In the genomic region with DNA sequence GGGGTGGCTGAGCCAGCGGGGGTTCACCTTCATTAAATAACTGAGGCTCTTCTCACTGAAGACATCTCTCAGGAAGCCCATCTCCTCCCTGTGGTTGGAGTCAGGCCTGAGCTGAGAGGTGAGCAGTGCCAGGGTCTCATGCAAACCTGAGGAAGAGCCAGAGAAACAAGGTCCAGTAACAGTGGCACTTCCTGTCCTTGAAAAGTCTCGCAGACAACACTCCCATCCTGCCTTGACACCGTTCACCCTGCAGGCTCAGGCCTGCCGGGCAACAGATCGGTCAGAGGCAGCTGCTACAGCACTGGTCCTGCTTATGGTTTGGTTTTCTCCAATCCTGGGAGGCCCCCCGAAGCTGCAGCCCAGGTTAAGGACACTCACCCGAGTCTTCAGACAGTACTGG, we compare ENCODE assay signal across 13 mouse cellular contexts. TPM values are rescaled to one million over a fixed set of nuclear protein-coding genes. Genes with fewer than 3 reads are reported as not detected.
A peak's percentile ranks its signal among the peaks of the same experiment; 100 is the strongest.
DNase-seq lines count a peak whose midpoint lies in the region; ATAC-seq and TF ChIP-seq lines count a peak whose summit lies in the region.
"Had no signal": no experiment of that assay in that cellular context is flagged by ENCODE, and none has a peak within 500 bp of the region (broad histone marks: within the 10 kb centered on the region; RNA-seq: fewer than 3 reads in every experiment).

No protein-coding gene starts in this region.

- 34% methylated on average over 7 of the region's 7 CpGs for whole genome bisulfite sequencing in kidney, embryonic 14.5 days
- WGBS in kidney, adult 2 months, result 73% methylated on average over 7 of the region's 7 CpGs
- WGBS in embryonic facial prominence, embryonic 13.5 days, result 35% methylated on average over 7 of the region's 7 CpGs
- 50% methylated on average over 7 of the region's 7 CpGs for WGBS in forebrain, postnatal 0 days
- WGBS in midbrain, embryonic 15.5 days, result 33% methylated on average over 7 of the region's 7 CpGs

- no peak overlapping the region for H3K4me3 ChIP-seq in kidney, embryonic 14.5 days (ENCODE audit: low read length)
- no peak overlapping the region for H3K4me3 ChIP-seq in kidney, adult 2 months (ENCODE audit: insufficient read depth, low read depth, low read length)
- no peak overlapping the region for H3K4me3 ChIP-seq in embryonic facial prominence, embryonic 13.5 days
- H3K4me3 ChIP-seq in forebrain, postnatal 0 days (ENCODE audit: low read depth, low read length), result 0 out of 2 replicates have a peak overlapping the region, but pooled peaks have one; percentile 72
- H3K4me3 ChIP-seq in midbrain, embryonic 15.5 days, result peak overlapping the region; percentile 71

- no peak overlapping the region for H3K27ac ChIP-seq in kidney, embryonic 14.5 days (ENCODE audit: low read depth, low read length)
- no peak overlapping the region for H3K27ac ChIP-seq in kidney, adult 2 months (ENCODE audit: insufficient read depth, low read depth, low read length)
- H3K27ac ChIP-seq in embryonic facial prominence, embryonic 13.5 days, result no peak overlapping the region
- H3K27ac ChIP-seq in forebrain, postnatal 0 days (ENCODE audit: low read depth, low read length), result no peak overlapping the region
- H3K27ac ChIP-seq in midbrain, embryonic 15.5 days, result no peak overlapping the region
- H3K27ac ChIP-seq: macrophage had no signal

- H3K36me3 ChIP-seq in kidney, embryonic 14.5 days (ENCODE audit: control insufficient read depth, insufficient read depth, low read length), result peaks cover 3% of the 10 kb centered on the region; the same call in 1 of the 2 replicates
- no peaks in the 10 kb centered on the region for H3K36me3 ChIP-seq in kidney, adult 2 months (ENCODE audit: control insufficient read depth, insufficient read depth, low read length)
- H3K36me3 ChIP-seq in embryonic facial prominence, embryonic 13.5 days, result no peaks in the 10 kb centered on the region
- peaks cover 18% of the 10 kb centered on the region for H3K36me3 ChIP-seq in forebrain, postnatal 0 days (ENCODE audit: insufficient read depth)
- peaks cover 4% of the 10 kb centered on the region; the same call in 1 of the 2 replicates for H3K36me3 ChIP-seq in midbrain, embryonic 15.5 days (replicated peaks)

- H3K4me1 ChIP-seq in kidney, embryonic 14.5 days (ENCODE audit: control insufficient read depth, insufficient read depth, low read length), result peaks cover 16% of the 10 kb centered on the region
- H3K4me1 ChIP-seq in kidney, adult 2 months (ENCODE audit: control insufficient read depth, insufficient read depth, low read length), result no peaks in the 10 kb centered on the region
- peaks cover 18% of the 10 kb centered on the region; the same call in 1 of the 2 replicates for H3K4me1 ChIP-seq in embryonic facial prominence, embryonic 13.5 days
- H3K4me1 ChIP-seq in forebrain, postnatal 0 days (ENCODE audit: insufficient read depth), result 0 out of 2 replicates have a peak, but pooled peaks cover 13% of the 10 kb centered on the region
- H3K4me1 ChIP-seq in midbrain, embryonic 15.5 days, result peaks cover 31% of the 10 kb centered on the region

- TF ChIP-seq CTCF in kidney, adult 2 months (conservative IDR thresholded peaks at IDR 0.05; ENCODE audit: insufficient read depth, insufficient read length, low read depth, low read length), result no peak
- no peak for TF ChIP-seq CTCF in forebrain, postnatal 0 days (IDR thresholded peaks at IDR 0.05; ENCODE audit: low read depth)

- no peak for ATAC-seq in kidney, embryonic 14.5 days (ENCODE audit: low FRiP score, low TSS enrichment)
- ATAC-seq in embryonic facial prominence, embryonic 13.5 days (ENCODE audit: insufficient number of reproducible peaks, insufficient read depth, low FRiP score, low TSS enrichment, low read depth), result no peak
- ATAC-seq in forebrain, postnatal 0 days, result no peak
- no peak for ATAC-seq in midbrain, embryonic 15.5 days (replicated peaks)

- H3K4me2 ChIP-seq in kidney, embryonic 14.5 days (replicated peaks; ENCODE audit: low read depth, low read length), result peak overlapping the region; percentile 80
- H3K4me2 ChIP-seq in embryonic facial prominence, embryonic 13.5 days, result peak overlapping the region; percentile 92; the same call in 1 of the 2 replicates
- H3K4me2 ChIP-seq in forebrain, postnatal 0 days (ENCODE audit: low read depth), result peak overlapping the region; percentile 70
- peak overlapping the region; percentile 65 for H3K4me2 ChIP-seq in midbrain, embryonic 15.5 days

- DNase-seq in kidney, adult 2 months, result no peak
- no peak for DNase-seq in forebrain, postnatal 0 days
- DNase-seq in right cerebral cortex, postnatal 10 days (ENCODE audit: low spot score in 2 of 2), result no peak
- DNase-seq in layer of hippocampus, postnatal 36 days, result no peak
- DNase-seq: adrenal gland, postnatal 36 days; thymus, postnatal 4 days had no signal

- peaks cover 7% of the 10 kb centered on the region; the same call in 1 of the 2 replicates for H3K27me3 ChIP-seq in kidney, embryonic 14.5 days (ENCODE audit: control insufficient read depth, insufficient read depth, low read length)
- no peaks in the 10 kb centered on the region for H3K27me3 ChIP-seq in kidney, adult 2 months (replicated peaks; ENCODE audit: control insufficient read depth, insufficient read depth, low read length)
- 0 out of 2 replicates have a peak, but pooled peaks cover 12% of the 10 kb centered on the region for H3K27me3 ChIP-seq in embryonic facial prominence, embryonic 13.5 days
- no peaks in the 10 kb centered on the region for H3K27me3 ChIP-seq in forebrain, postnatal 0 days (ENCODE audit: insufficient read depth, low read length)
- H3K27me3 ChIP-seq in midbrain, embryonic 15.5 days (replicated peaks), result no peaks in the 10 kb centered on the region

- H3K9ac ChIP-seq in kidney, embryonic 14.5 days (ENCODE audit: low read depth, low read length), result no peak overlapping the region
- no peak overlapping the region for H3K9ac ChIP-seq in embryonic facial prominence, embryonic 13.5 days
- H3K9ac ChIP-seq in forebrain, postnatal 0 days, result 0 out of 2 replicates have a peak overlapping the region, but pooled peaks have one; percentile 6
- H3K9ac ChIP-seq in midbrain, embryonic 15.5 days, result no peak overlapping the region

- no peak for TF ChIP-seq POLR2A in kidney, adult 2 months (IDR thresholded peaks at IDR 0.05; ENCODE audit: low read depth, low read length)

- no peaks in the 10 kb centered on the region for H3K9me3 ChIP-seq in kidney, embryonic 14.5 days (ENCODE audit: control insufficient read depth, low read length)
- no peaks in the 10 kb centered on the region for H3K9me3 ChIP-seq in embryonic facial prominence, embryonic 13.5 days
- no peaks in the 10 kb centered on the region for H3K9me3 ChIP-seq in forebrain, postnatal 0 days (ENCODE audit: low read length)
- no peaks in the 10 kb centered on the region for H3K9me3 ChIP-seq in midbrain, embryonic 15.5 days

RNA-seq across cellular contexts. Expression of a gene that starts 2.9 kb away (rescaled TPM):
- polyA plus RNA-seq in kidney, embryonic 14.5 days (2014; fragmentation: Nextera tagmentation; extraction: Ambion mirVana), result 5.1 and 8.4 TPM in 2 replicates
- polyA plus RNA-seq in kidney, adult 2 months (2012; rRNA removed), result 2.3 and 3.5 TPM in 2 replicates
- polyA plus RNA-seq in embryonic facial prominence, embryonic 13.5 days (2015; fragmentation: Nextera tagmentation; extraction: Ambion mirVana), result 4.3 and 4.9 TPM in 2 replicates
- total RNA-seq in forebrain, postnatal 0 days (2014; rRNA removed), result 56.6 and 60.3 TPM in 2 replicates
- 45.5 and 46.4 TPM in 2 replicates for polyA plus RNA-seq in forebrain, postnatal 0 days (2015; fragmentation: Nextera tagmentation; extraction: Ambion mirVana)
- polyA plus RNA-seq in midbrain, embryonic 15.5 days (2015; fragmentation: Nextera tagmentation; extraction: Ambion mirVana), result 60.1 and 62.9 TPM in 2 replicates
- total RNA-seq in layer of hippocampus, postnatal 36 days (2021), result 10 to 100 TPM; 88.5 to 90.2 TPM
- polyA plus RNA-seq: macrophage had no signal

RNA-seq across cellular contexts. Expression of a gene that starts 16.0 kb away (rescaled TPM):
- 0.38 and 0.43 TPM in 2 replicates for polyA plus RNA-seq in kidney, embryonic 14.5 days (2014; fragmentation: Nextera tagmentation; extraction: Ambion mirVana)
- 62.1 and 67.1 TPM in 2 replicates for polyA plus RNA-seq in kidney, adult 2 months (2012; rRNA removed)
- polyA plus RNA-seq in embryonic facial prominence, embryonic 13.5 days (2015; fragmentation: Nextera tagmentation; extraction: Ambion mirVana), result 0.45 and 0.66 TPM in 2 replicates
- 0.69 and 0.86 TPM in 2 replicates for total RNA-seq in forebrain, postnatal 0 days (2014; rRNA removed)
- polyA plus RNA-seq in forebrain, postnatal 0 days (2015; fragmentation: Nextera tagmentation; extraction: Ambion mirVana), result 0.15 and 0.30 TPM in 2 replicates
- polyA plus RNA-seq in midbrain, embryonic 15.5 days (2015; fragmentation: Nextera tagmentation; extraction: Ambion mirVana), result 0.31 and 0.43 TPM in 2 replicates
- total RNA-seq in layer of hippocampus, postnatal 36 days (2021), result not detected
- total RNA-seq: layer of hippocampus, postnatal 25 days had no signal

RNA-seq across cellular contexts. Expression of a gene that starts 38.5 kb away (rescaled TPM):
- polyA plus RNA-seq in kidney, embryonic 14.5 days (2014; fragmentation: Nextera tagmentation; extraction: Ambion mirVana), result 23.3 and 25.3 TPM in 2 replicates
- polyA plus RNA-seq in kidney, adult 2 months (2012; rRNA removed), result 67.8 and 92.4 TPM in 2 replicates
- polyA plus RNA-seq in embryonic facial prominence, embryonic 13.5 days (2015; fragmentation: Nextera tagmentation; extraction: Ambion mirVana), result 12.1 and 14.0 TPM in 2 replicates
- 32.8 and 35.5 TPM in 2 replicates for total RNA-seq in forebrain, postnatal 0 days (2014; rRNA removed)
- 25.1 and 31.0 TPM in 2 replicates for polyA plus RNA-seq in forebrain, postnatal 0 days (2015; fragmentation: Nextera tagmentation; extraction: Ambion mirVana)
- 21.7 and 22.2 TPM in 2 replicates for polyA plus RNA-seq in midbrain, embryonic 15.5 days (2015; fragmentation: Nextera tagmentation; extraction: Ambion mirVana)
- 100 to 1,000 TPM; 138 to 158 TPM for total RNA-seq in layer of hippocampus, postnatal 36 days (2021)

RNA-seq across cellular contexts. Expression of a gene that starts 41.3 kb away (rescaled TPM):
- not detected in 2 replicates for polyA plus RNA-seq in kidney, embryonic 14.5 days (2014; fragmentation: Nextera tagmentation; extraction: Ambion mirVana)
- not detected in 2 replicates for polyA plus RNA-seq in kidney, adult 2 months (2012; rRNA removed)
- not detected in 2 replicates for polyA plus RNA-seq in embryonic facial prominence, embryonic 13.5 days (2015; fragmentation: Nextera tagmentation; extraction: Ambion mirVana)
- not detected in 2 replicates for total RNA-seq in forebrain, postnatal 0 days (2014; rRNA removed)
- not detected in 2 replicates for polyA plus RNA-seq in forebrain, postnatal 0 days (2015; fragmentation: Nextera tagmentation; extraction: Ambion mirVana)
- polyA plus RNA-seq in midbrain, embryonic 15.5 days (2015; fragmentation: Nextera tagmentation; extraction: Ambion mirVana), result not detected in 2 replicates
- not detected for total RNA-seq in layer of hippocampus, postnatal 36 days (2021)
- total RNA-seq: adrenal gland, postnatal 36 days; layer of hippocampus, postnatal 25 days; MEL had no signal
- polyA plus RNA-seq: heart, embryonic 11.5 days; macrophage had no signal

RNA-seq across cellular contexts. Expression of a gene that starts 58.5 kb away (rescaled TPM):
- polyA plus RNA-seq in kidney, embryonic 14.5 days (2014; fragmentation: Nextera tagmentation; extraction: Ambion mirVana), result 0.09 and 0.73 TPM in 2 replicates
- polyA plus RNA-seq in kidney, adult 2 months (2012; rRNA removed), result 2.0 TPM in 2 replicates
- 0.41 and 0.42 TPM in 2 replicates for polyA plus RNA-seq in embryonic facial prominence, embryonic 13.5 days (2015; fragmentation: Nextera tagmentation; extraction: Ambion mirVana)
- total RNA-seq in forebrain, postnatal 0 days (2014; rRNA removed), result 0.31 TPM in 1 of 2 replicates, not detected in the other
- polyA plus RNA-seq in forebrain, postnatal 0 days (2015; fragmentation: Nextera tagmentation; extraction: Ambion mirVana), result not detected in 2 replicates
- not detected in 2 replicates for polyA plus RNA-seq in midbrain, embryonic 15.5 days (2015; fragmentation: Nextera tagmentation; extraction: Ambion mirVana)
- total RNA-seq in layer of hippocampus, postnatal 36 days (2021), result not detected
- total RNA-seq: adrenal gland, postnatal 36 days; layer of hippocampus, postnatal 25 days; MEL had no signal
- polyA plus RNA-seq: macrophage had no signal

Comparison
In these comparisons a context has a peak if more than half of its experiments do, and no peak if none do; other contexts are left out.
1. RNA of a gene that starts 16.0 kb away (polyA plus RNA-seq): 62.1 to 67.1 TPM in kidney, adult 2 months; 0.45 to 0.66 TPM in embryonic facial prominence, embryonic 13.5 days, 0.31 to 0.43 TPM in midbrain, embryonic 15.5 days, 0.38 to 0.43 TPM in kidney, embryonic 14.5 days and 0.15 to 0.30 TPM in forebrain, postnatal 0 days; every median in the first group is over 10 times any median in the second.
2. H3K4me3 ChIP-seq: peak in forebrain, postnatal 0 days (single experiment) and midbrain, embryonic 15.5 days (single experiment); none in kidney, embryonic 14.5 days (single experiment), kidney, adult 2 months (single experiment) and embryonic facial prominence, embryonic 13.5 days (single experiment).
3. Peak in every context shown above with its lines, with median percentiles within 50 percentile points of each other: H3K4me2 ChIP-seq.